Mouse (Mus musculus): ENCODE data around the gene Dennd5a. TPM values are rescaled to one million over a fixed set of nuclear protein-coding genes. Genes with fewer than 3 reads are reported as not detected.

The Dennd5a gene
- polyA plus RNA-seq, 1 experiment from 2014 or later: 27.3 TPM

DNA sequence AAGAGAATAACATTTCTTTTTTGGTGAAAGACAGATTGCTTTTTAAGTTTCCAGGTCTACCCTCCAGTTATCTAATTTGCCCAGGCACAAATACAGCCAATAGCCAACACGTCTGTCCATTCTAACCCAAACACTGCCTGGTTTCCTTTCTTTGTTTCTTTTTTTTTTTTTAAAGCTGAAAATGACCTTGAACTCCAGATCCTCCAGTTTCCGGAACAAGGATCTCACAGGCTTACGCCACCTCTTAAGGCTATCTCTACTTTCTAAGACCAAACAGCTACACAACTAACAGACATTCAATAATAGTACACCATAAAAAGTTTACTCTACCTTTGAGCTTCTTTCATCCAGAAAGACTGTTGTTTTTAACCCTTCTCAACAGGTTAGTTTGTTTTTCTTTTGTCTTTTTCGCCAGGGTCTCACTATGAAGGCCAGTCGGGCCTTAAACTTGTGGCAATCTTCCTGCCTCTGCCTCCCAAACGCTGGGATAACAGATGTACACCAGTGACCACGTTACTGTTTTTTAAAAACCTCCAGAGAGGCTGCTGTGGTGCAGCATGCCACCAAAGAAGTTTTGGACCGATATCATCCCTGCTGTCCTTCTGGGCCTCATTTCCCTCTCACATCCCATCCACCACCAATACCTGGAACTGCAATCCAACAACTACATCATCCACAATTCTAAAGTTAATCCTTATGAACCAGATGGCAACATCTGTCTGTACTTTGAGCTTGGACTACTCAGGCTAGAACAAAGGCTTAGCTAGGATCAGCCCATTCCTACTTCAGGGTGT, 2.1 kb downstream of the Dennd5a start:
- H3K9ac ChIP-seq (ENCODE audit: low read length): peak overlapping the region; percentile 95
- peak overlapping the region; percentile 78 for H3K4me3 ChIP-seq (replicated peaks; ENCODE audit: low read length)
- H3K27ac ChIP-seq (ENCODE audit: low read length): no peak overlapping the region
- H3K27me3 ChIP-seq (ENCODE audit: control insufficient read depth, insufficient read depth, low read length): no peaks in the 10 kb centered on the region
- peak overlapping the region; percentile 72 for H3K4me2 ChIP-seq (ENCODE audit: low read depth, low read length)
- no peak for ATAC-seq (ENCODE audit: insufficient read depth, low FRiP score)
- no peaks in the 10 kb centered on the region for H3K36me3 ChIP-seq (ENCODE audit: control insufficient read depth, insufficient read depth, low read length)
- WGBS: 68% methylated on average over 8 of the region's 8 CpGs
- peaks cover 20% of the 10 kb centered on the region for H3K4me1 ChIP-seq (ENCODE audit: control insufficient read depth, insufficient read depth, low read length)
- H3K9me3 ChIP-seq (replicated peaks; ENCODE audit: control insufficient read depth, low read length): no peaks in the 10 kb centered on the region

DNA sequence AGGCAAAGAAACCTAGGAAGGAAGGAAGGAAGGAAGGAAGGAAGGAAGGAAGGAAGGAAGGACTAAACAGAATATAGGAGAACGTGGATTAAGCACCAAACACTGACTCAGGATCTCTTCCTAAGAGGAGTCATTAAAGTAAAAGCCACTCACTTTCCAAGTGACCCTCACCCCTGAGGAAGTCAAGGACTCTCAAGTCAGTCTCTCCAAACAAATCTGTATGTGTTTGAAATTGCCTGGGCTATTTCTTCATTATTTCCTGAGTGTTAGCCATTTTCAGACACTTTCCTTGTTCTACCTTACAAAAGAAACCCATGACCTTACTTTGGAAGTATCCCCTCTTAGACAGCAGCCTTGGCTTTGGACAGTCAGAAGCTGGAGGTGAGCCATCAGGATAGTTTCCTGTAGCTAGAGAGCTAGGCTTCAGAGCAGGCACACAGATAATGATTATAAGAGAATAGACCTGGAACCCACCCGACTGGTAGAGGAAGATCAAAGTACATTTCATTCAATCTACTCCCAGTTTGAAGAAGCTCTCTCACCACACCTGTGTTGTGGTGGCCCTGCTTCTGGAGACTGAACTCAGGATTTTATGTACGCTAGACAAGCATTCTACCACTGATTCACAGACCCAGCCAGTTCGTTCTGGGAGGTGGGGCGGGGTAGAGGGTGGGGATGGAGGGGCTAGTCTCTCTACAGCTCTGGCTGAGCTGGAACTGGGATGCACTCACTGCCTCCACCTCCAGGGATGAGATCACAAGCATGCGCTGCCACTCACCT, 5.5 kb downstream of the Dennd5a start:
- H3K4me3 ChIP-seq (replicated peaks; ENCODE audit: low read length): no peak overlapping the region
- no peak overlapping the region for H3K27ac ChIP-seq (ENCODE audit: low read length)
- ATAC-seq (ENCODE audit: insufficient read depth, low FRiP score): no peak
- no peak overlapping the region for H3K9ac ChIP-seq (ENCODE audit: low read length)
- H3K9me3 ChIP-seq (replicated peaks; ENCODE audit: control insufficient read depth, low read length): no peaks in the 10 kb centered on the region
- H3K4me2 ChIP-seq (ENCODE audit: low read depth, low read length): no peak overlapping the region
- WGBS: 51% methylated on average over 6 of the region's 6 CpGs
- no peaks in the 10 kb centered on the region for H3K36me3 ChIP-seq (ENCODE audit: control insufficient read depth, insufficient read depth, low read length)
- peaks cover 20% of the 10 kb centered on the region for H3K4me1 ChIP-seq (ENCODE audit: control insufficient read depth, insufficient read depth, low read length)
- H3K27me3 ChIP-seq (ENCODE audit: control insufficient read depth, insufficient read depth, low read length): no peaks in the 10 kb centered on the region

DNA sequence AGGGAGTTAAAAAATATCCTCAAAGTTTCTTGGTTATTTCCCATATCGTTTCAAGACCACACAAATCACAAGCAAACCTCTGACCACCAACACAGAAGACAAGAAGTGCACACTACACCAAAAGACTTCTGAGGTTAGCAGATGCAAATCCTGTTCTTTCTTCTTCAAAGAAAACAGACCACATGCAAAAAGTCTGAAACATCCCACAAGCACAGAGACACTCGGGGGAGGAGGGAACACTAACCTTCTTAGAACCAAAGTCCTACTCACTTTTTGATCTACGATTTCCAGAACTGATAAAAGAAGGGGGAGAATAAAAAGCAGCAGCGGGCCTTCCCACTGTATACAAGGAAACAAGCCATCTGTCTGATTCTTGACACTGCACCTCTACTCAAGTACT, 9.0 kb downstream of the Dennd5a start:
- H3K27me3 ChIP-seq (ENCODE audit: control insufficient read depth, insufficient read depth, low read length): no peaks in the 10 kb centered on the region
- 66% methylated on average over 4 of the region's 4 CpGs for WGBS
- H3K4me1 ChIP-seq (ENCODE audit: control insufficient read depth, insufficient read depth, low read length): peaks cover 12% of the 10 kb centered on the region
- no peak overlapping the region for H3K4me2 ChIP-seq (ENCODE audit: low read depth, low read length)
- H3K27ac ChIP-seq (ENCODE audit: low read length): no peak overlapping the region
- no peak overlapping the region for H3K4me3 ChIP-seq (replicated peaks; ENCODE audit: low read length)
- H3K9me3 ChIP-seq (replicated peaks; ENCODE audit: control insufficient read depth, low read length): no peaks in the 10 kb centered on the region
- ATAC-seq (ENCODE audit: insufficient read depth, low FRiP score): no peak
- H3K36me3 ChIP-seq (ENCODE audit: control insufficient read depth, insufficient read depth, low read length): no peaks in the 10 kb centered on the region
- no peak overlapping the region for H3K9ac ChIP-seq (ENCODE audit: low read length)

DNA sequence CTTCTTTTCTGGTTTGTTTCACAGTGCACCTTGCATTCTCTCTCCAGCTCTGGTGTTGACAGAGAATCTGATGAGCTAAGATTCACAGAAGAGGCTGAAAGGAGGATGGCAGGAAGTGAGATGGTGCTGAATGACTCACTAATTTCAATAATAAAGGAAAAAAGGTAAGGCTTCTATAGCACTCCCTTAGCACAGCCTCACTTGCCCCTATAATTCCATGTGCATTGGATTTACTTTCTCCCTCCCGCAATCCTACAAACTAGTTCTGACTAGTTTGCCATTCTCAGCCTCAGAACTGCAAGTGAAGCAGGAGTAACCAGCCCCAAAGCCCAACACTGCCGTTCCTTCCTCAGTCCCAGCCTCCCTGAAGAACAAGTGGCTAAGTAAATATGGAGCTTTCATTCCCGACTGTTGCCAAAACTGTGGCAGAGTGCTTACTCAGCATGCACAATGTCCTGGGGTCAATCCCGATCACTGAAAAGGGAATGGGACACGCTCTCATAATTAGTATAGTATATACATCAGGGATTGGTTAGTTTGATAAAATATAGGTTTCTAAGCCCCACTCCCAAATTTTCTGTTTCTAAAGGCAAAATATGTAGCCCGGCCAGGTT, 15.7 kb downstream of the Dennd5a start:
- Histone ChIP-seq H3K9me3 (replicated peaks; ENCODE audit: control insufficient read depth, low read length) (no peaks in the 10 kb centered on the region), H3K9ac (ENCODE audit: low read length) (no peak overlapping the region), H3K27ac (ENCODE audit: low read length) (peak overlapping the region; percentile 50), H3K27me3 (ENCODE audit: control insufficient read depth, insufficient read depth, low read length) (no peaks in the 10 kb centered on the region), H3K4me2 (ENCODE audit: low read depth, low read length) (no peak overlapping the region), H3K4me1 (ENCODE audit: control insufficient read depth, insufficient read depth, low read length) (peaks cover 6% of the 10 kb centered on the region; the same call in 1 of the 2 replicates), H3K4me3 (replicated peaks; ENCODE audit: low read length) (no peak overlapping the region), H3K36me3 (ENCODE audit: control insufficient read depth, insufficient read depth, low read length) (no peaks in the 10 kb centered on the region)
- WGBS: 57% methylated on average over 6 of the region's 6 CpGs
- ATAC-seq (ENCODE audit: insufficient read depth, low FRiP score): peak; percentile 47; the same call in 1 of the 2 replicates

DNA sequence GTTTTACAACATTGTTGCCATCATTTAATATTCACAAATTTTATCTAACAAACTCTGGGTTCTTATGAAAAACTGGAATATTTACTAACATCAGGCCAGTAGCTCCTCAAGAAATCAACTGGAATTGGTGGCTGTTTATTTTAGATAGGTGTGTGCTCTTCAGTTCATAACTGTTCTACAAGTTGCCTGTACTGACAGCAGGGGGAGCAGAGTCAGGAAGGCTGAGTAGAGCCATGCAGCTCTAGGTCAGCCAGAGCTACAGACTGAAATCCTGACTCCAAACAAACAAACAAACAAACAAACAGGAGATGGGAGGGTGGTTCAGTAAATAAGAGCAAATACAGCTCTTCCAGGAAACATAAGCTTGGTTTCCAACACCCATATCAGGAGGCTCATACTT, 30.6 kb downstream of the Dennd5a start:
- Histone ChIP-seq H3K36me3 (ENCODE audit: control insufficient read depth, insufficient read depth, low read length) (no peaks in the 10 kb centered on the region), H3K4me2 (ENCODE audit: low read depth, low read length) (no peak overlapping the region), H3K9me3 (replicated peaks; ENCODE audit: control insufficient read depth, low read length) (no peaks in the 10 kb centered on the region), H3K27me3 (ENCODE audit: control insufficient read depth, insufficient read depth, low read length) (no peaks in the 10 kb centered on the region), H3K4me3 (replicated peaks; ENCODE audit: low read length) (no peak overlapping the region), H3K4me1 (ENCODE audit: control insufficient read depth, insufficient read depth, low read length) (no peaks in the 10 kb centered on the region), H3K9ac (ENCODE audit: low read length) (no peak overlapping the region), H3K27ac (ENCODE audit: low read length) (no peak overlapping the region)
- ATAC-seq (ENCODE audit: insufficient read depth, low FRiP score): no peak

DNA sequence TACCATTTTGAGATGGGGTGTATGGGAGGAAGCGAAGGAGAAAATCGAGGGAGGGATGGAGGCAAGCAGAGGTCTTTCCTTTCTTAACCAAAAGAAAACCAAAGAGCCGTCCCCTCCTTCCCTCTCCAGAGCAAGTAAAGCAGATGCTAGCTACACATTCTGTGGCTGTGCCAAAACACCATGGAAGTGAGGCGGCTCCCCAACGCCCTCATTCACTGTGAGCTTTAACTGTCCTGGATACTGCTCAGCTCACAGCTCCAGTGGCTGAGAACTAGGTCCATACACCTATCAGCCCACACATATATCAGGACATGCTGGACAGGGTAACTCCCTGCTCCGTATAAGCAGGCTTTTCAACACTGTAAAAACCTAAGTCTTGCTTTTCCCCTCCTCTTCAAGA, 31.9 kb downstream of the Dennd5a start:
- Histone ChIP-seq H3K4me2 (ENCODE audit: low read depth, low read length) (no peak overlapping the region), H3K9me3 (replicated peaks; ENCODE audit: control insufficient read depth, low read length) (no peaks in the 10 kb centered on the region), H3K27me3 (ENCODE audit: control insufficient read depth, insufficient read depth, low read length) (no peaks in the 10 kb centered on the region), H3K4me1 (ENCODE audit: control insufficient read depth, insufficient read depth, low read length) (no peaks in the 10 kb centered on the region), H3K4me3 (replicated peaks; ENCODE audit: low read length) (no peak overlapping the region), H3K9ac (ENCODE audit: low read length) (no peak overlapping the region), H3K36me3 (ENCODE audit: control insufficient read depth, insufficient read depth, low read length) (no peaks in the 10 kb centered on the region), H3K27ac (ENCODE audit: low read length) (no peak overlapping the region)
- ATAC-seq (ENCODE audit: insufficient read depth, low FRiP score): no peak
- 88% methylated on average over 6 of the region's 6 CpGs for WGBS

DNA sequence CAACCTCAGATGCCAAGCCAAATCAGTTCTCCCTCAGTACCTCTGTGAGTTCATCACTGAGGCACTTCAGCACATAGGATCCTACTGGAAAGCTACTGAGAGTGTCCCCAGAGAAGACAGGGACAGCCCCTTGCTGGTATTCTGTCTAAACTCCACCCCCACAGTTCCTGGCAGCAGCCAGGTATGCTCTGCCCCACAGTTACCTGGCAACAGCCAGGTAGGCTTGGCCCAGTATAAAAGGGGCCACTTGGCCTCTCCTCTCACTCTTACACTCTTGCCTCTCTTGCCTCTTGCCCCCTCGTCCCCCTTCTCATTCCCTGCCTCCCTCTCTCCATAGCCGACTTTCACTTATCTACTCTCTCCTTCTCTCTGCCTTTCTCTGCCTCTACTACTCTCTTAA, 35.3 kb downstream of the Dennd5a start:
- 62% methylated on average over 2 of the region's 2 CpGs for WGBS
- Histone ChIP-seq H3K4me1 (ENCODE audit: control insufficient read depth, insufficient read depth, low read length) (no peaks in the 10 kb centered on the region), H3K4me3 (replicated peaks; ENCODE audit: low read length) (no peak overlapping the region), H3K9me3 (replicated peaks; ENCODE audit: control insufficient read depth, low read length) (no peaks in the 10 kb centered on the region), H3K4me2 (ENCODE audit: low read depth, low read length) (no peak overlapping the region), H3K27ac (ENCODE audit: low read length) (no peak overlapping the region), H3K9ac (ENCODE audit: low read length) (no peak overlapping the region), H3K27me3 (ENCODE audit: control insufficient read depth, insufficient read depth, low read length) (no peaks in the 10 kb centered on the region), H3K36me3 (ENCODE audit: control insufficient read depth, insufficient read depth, low read length) (peaks cover 9% of the 10 kb centered on the region; the same call in 1 of the 2 replicates)
- ATAC-seq (ENCODE audit: insufficient read depth, low FRiP score): no peak

DNA sequence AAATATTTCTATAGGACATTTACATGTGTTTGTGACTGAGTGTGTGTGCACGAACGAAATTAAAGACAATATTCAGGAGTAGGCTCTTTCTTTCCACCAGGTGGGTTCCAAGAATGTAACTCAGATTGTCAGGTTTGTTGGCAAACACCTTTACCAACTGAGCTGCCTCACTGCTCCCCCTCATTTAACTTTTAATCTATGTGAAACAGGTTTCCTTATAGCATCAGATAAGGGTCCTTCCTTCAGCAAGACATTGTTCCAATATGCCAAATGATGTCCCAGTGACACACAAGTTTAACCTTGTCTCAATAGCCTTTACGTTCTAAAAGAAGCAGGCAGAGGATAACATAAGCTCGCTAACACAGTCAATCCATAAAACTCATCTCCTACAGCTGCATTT, 37.4 kb downstream of the Dennd5a start:
- Histone ChIP-seq H3K27ac (ENCODE audit: low read length) (no peak overlapping the region), H3K27me3 (ENCODE audit: control insufficient read depth, insufficient read depth, low read length) (no peaks in the 10 kb centered on the region), H3K4me2 (ENCODE audit: low read depth, low read length) (no peak overlapping the region), H3K4me3 (replicated peaks; ENCODE audit: low read length) (no peak overlapping the region), H3K36me3 (ENCODE audit: control insufficient read depth, insufficient read depth, low read length) (peaks cover 17% of the 10 kb centered on the region; the same call in 1 of the 2 replicates), H3K4me1 (ENCODE audit: control insufficient read depth, insufficient read depth, low read length) (no peaks in the 10 kb centered on the region), H3K9ac (ENCODE audit: low read length) (no peak overlapping the region), H3K9me3 (replicated peaks; ENCODE audit: control insufficient read depth, low read length) (no peaks in the 10 kb centered on the region)
- 89% methylated on average over 4 of the region's 4 CpGs for WGBS
- ATAC-seq (ENCODE audit: insufficient read depth, low FRiP score): no peak

DNA sequence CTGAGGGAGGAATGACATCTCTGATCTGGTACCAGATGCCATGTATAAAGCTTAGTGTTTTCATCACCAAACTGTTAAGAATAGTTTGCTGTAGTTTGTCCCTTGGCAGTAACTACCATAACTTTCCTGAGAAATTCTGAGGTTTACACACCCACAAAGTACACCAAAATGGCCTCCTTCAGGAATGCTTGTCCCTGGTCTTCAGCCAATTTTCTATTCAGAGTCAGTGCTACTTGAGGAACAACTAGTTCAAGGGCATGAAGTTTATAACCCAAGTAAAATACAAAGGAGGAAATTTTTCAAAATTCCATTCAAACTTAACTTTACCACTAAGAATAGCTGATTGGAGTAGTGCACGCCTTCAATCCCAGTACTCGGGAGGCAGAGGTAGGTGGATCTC, 54.1 kb downstream of the Dennd5a start:
- no peak overlapping the region for H3K27ac ChIP-seq (ENCODE audit: low read length)
- H3K36me3 ChIP-seq (ENCODE audit: control insufficient read depth, insufficient read depth, low read length): peaks cover 38% of the 10 kb centered on the region
- 91% methylated on average over 2 of the region's 2 CpGs for WGBS
- H3K4me2 ChIP-seq (ENCODE audit: low read depth, low read length): no peak overlapping the region
- H3K4me3 ChIP-seq (replicated peaks; ENCODE audit: low read length): no peak overlapping the region
- H3K4me1 ChIP-seq (ENCODE audit: control insufficient read depth, insufficient read depth, low read length): no peaks in the 10 kb centered on the region
- no peaks in the 10 kb centered on the region for H3K27me3 ChIP-seq (ENCODE audit: control insufficient read depth, insufficient read depth, low read length)
- H3K9me3 ChIP-seq (replicated peaks; ENCODE audit: control insufficient read depth, low read length): no peaks in the 10 kb centered on the region
- no peak for ATAC-seq (ENCODE audit: insufficient read depth, low FRiP score)
- no peak overlapping the region for H3K9ac ChIP-seq (ENCODE audit: low read length)
